Mouse (Mus musculus) lung, postnatal 0 days (tissue): ENCODE measurements around the gene Pla2g15. TPM values are rescaled to one million over a fixed set of nuclear protein-coding genes. Genes with fewer than 3 reads are reported as not detected.

Source experiments
- ATAC-seq: fragments of 200-750 bp; cut with Nextera tagmentation; 2 replicates; pipeline ENCODE4 v1.8.0; 2017; ENCODE audit warnings: moderate library complexity
- DNase-seq: peaks from one replicate; pipeline ENCODE4 v3.0.0-alpha.2; 2016; ENCODE audit warnings: low spot score
- H3K27ac ChIP-seq: fragments of 300-500 bp; sonication (generic); 2 replicates; pipeline ENCODE4 v1.5.1; 2014; ENCODE audit warnings: antibody characterized with exemption, mild to moderate bottlenecking, low read length, mixed read lengths
- H3K27me3 ChIP-seq: fragments of 300-500 bp; sonication (generic); replicated peaks from 2 replicates; pipeline ENCODE4 v1.6.1; 2014; ENCODE audit warnings: low read length, mixed read lengths; ENCODE audit not compliant: insufficient read depth
- H3K36me3 ChIP-seq: fragments of 300-500 bp; sonication (generic); 2 replicates; pipeline ENCODE4 v1.6.1; 2014; ENCODE audit warnings: low read length, mixed read lengths; ENCODE audit not compliant: insufficient read depth
- H3K4me1 ChIP-seq: fragments of 300-500 bp; sonication (generic); 2 replicates; pipeline ENCODE4 v1.6.1; 2014; ENCODE audit warnings: antibody characterized with exemption, low read depth, low read length, mixed read lengths; ENCODE audit not compliant: insufficient read depth
- H3K4me2 ChIP-seq: fragments of 300-500 bp; sonication (generic); replicated peaks from 2 replicates; pipeline ENCODE4 v1.6.1; 2014; ENCODE audit warnings: low read depth, mild to moderate bottlenecking, low read length, moderate library complexity, mixed read lengths
- H3K4me3 ChIP-seq: fragments of 300-500 bp; sonication (generic); 2 replicates; pipeline ENCODE4 v1.5.1; 2014; ENCODE audit warnings: low read depth, low read length
- H3K9ac ChIP-seq: fragments of 300-500 bp; sonication (generic); replicated peaks from 2 replicates; pipeline ENCODE4 v1.6.1; 2014; ENCODE audit warnings: low read depth, mild to moderate bottlenecking
- H3K9me3 ChIP-seq: fragments of 300-500 bp; sonication (generic); 2 replicates; pipeline ENCODE4 v1.6.1; 2016; ENCODE audit warnings: low read length, mixed read lengths
- CTCF ChIP-seq: IDR thresholded peaks from 2 replicates; pipeline ENCODE4 v1.5.1; 2016; ENCODE audit warnings: antibody characterized with exemption, mild to moderate bottlenecking
- EP300 ChIP-seq: IDR thresholded peaks from 2 replicates; pipeline ENCODE4 v1.6.1; 2016; ENCODE audit warnings: antibody characterized with exemption, mild to moderate bottlenecking, control low read depth
- WGBS: fragments of 180-500 bp; shearing (Covaris S2); extraction: QIAGEN DNeasy Blood & Tissue Kit; methylation state at CpG from one replicate; pipeline ENCODE4 v1.1.7; 2014; 5-methylcytosine and 5-hydroxymethylcytosine counted together
- polyA plus RNA-seq: library from polyadenylated mRNA; unstranded; fragments of >200 nt; fragmentation: Nextera tagmentation; extraction: Ambion mirVana; gene quantifications from 2 replicates; pipeline ENCODE4 v1.2.1, GENCODE M21; 2015

The Pla2g15 gene
- polyA plus RNA-seq, 1 experiment from 2014 or later, result 10.8 TPM

DNA sequence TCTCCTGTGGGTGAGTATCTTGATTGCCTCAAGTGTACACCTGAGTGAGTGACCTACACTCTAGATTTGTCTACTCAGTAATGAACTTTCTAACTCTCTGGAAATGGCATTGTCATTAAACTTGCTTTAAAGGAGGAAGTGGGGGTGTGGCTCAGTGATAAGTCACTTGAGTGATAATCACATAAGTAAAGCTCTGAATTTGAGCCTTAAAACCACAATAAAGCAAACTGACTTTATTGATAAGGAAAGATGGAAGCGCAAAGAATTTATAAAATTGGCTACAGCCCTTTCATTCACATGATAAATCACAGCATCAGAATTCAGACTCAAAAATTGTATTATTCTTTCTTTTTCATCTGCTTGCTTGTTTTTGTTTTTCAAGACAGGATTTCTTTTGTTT lies 7.2 kb downstream of the Pla2g15 start:
- Histone ChIP-seq H3K9ac (no peak overlapping the region), H3K9me3 (no peaks in the 10 kb centered on the region), H3K4me3 (no peak overlapping the region), H3K4me2 (no peak overlapping the region), H3K27ac (no peak overlapping the region), H3K36me3 (peaks cover 4% of the 10 kb centered on the region; the same call in 1 of the 2 replicates), H3K27me3 (no peaks in the 10 kb centered on the region), H3K4me1 (no peaks in the 10 kb centered on the region)
- no peak for ATAC-seq
- DNase-seq, result no peak
- 91% methylated on average over 1 of the region's 1 CpGs for WGBS
- TF ChIP-seq EP300, result no peak
- TF ChIP-seq CTCF, result no peak

DNA sequence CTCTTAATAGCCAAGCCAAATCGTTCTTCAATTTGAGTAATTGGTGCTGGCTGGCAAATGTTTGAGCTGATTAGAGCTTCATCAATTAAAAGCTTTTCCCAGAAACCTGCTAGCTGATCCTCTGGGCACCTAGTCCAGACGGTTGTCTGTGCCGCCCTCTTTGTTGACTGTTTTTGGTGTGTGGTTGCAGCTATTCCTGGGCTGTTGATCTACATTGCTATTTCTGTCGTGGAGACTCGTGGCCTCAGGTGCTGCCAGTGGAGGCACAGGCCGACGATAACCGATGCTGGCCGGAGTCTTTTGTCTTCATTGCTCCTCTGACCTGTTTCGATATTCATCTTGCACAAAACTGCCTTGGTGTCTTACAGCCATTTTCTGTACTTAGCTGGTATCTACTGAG lies 8.2 kb downstream of the Pla2g15 start:
- 88% methylated on average over 10 of the region's 10 CpGs for WGBS
- TF ChIP-seq CTCF (no peak), EP300 (no peak)
- Histone ChIP-seq H3K9me3 (no peaks in the 10 kb centered on the region), H3K4me2 (no peak overlapping the region), H3K36me3 (peaks cover 12% of the 10 kb centered on the region; the same call in 1 of the 2 replicates), H3K4me1 (no peaks in the 10 kb centered on the region), H3K27me3 (no peaks in the 10 kb centered on the region), H3K9ac (no peak overlapping the region), H3K27ac (no peak overlapping the region), H3K4me3 (no peak overlapping the region)
- no peak for DNase-seq
- no peak for ATAC-seq

DNA sequence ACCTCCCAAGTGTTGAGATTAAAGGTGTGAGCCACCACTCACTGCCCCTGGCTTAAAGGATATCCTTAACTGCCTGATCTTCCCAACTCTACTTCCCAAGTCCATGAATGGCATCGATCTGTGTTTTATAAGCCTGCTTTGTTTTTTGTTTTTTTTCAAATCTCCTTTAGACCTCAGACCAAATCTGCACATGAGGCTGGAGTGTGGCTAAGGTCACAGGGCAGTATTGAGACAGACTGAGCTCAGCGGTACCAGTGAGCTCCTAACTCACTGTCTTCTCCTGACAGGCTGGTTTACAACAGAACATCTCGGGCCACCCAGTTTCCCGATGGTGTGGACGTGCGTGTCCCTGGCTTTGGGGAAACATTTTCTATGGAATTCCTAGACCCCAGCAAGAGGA lies 9.7 kb downstream of the Pla2g15 start:
- WGBS, result 84% methylated on average over 6 of the region's 6 CpGs

DNA sequence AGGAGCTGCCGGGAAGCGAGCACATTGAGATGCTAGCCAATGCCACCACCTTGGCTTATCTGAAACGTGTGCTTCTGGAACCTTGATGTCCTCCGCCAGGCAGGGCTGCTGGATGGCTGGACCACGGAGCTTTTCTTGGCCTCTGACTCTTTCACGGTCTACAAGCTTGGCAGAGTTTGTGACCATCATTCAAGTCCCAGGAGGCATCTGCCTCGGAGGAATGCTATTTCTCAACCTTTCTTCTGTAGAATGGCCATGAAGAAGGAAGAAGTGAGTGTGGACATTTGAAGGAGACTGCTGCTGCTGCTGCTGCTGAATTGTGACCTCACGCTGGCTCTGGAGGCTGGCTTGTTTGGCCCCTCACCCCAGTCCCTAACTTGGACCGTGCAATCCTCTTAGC lies 13.1 kb downstream of the Pla2g15 start:
- Histone ChIP-seq H3K9me3 (no peaks in the 10 kb centered on the region), H3K4me3 (no peak overlapping the region), H3K9ac (no peak overlapping the region), H3K27ac (no peak overlapping the region), H3K4me1 (no peaks in the 10 kb centered on the region), H3K4me2 (no peak overlapping the region), H3K27me3 (no peaks in the 10 kb centered on the region), H3K36me3 (peaks cover 13% of the 10 kb centered on the region; the same call in 1 of the 2 replicates)
- ATAC-seq (no peak), DNase-seq (no peak)
- WGBS, result 85% methylated on average over 9 of the region's 9 CpGs
- no peak for TF ChIP-seq CTCF
- no peak for TF ChIP-seq EP300

More for the DNA sequence above, 9.7 kb downstream of the Pla2g15 start:
- Histone ChIP-seq H3K9me3 (no peaks in the 10 kb centered on the region), H3K4me2 (no peak overlapping the region), H3K27ac (no peak overlapping the region), H3K9ac (no peak overlapping the region), H3K4me1 (no peaks in the 10 kb centered on the region), H3K4me3 (no peak overlapping the region), H3K27me3 (no peaks in the 10 kb centered on the region), H3K36me3 (peaks cover 16% of the 10 kb centered on the region; the same call in 1 of the 2 replicates)
- TF ChIP-seq CTCF (no peak), EP300 (no peak)
- DNase-seq (no peak), ATAC-seq (no peak)

DNA sequence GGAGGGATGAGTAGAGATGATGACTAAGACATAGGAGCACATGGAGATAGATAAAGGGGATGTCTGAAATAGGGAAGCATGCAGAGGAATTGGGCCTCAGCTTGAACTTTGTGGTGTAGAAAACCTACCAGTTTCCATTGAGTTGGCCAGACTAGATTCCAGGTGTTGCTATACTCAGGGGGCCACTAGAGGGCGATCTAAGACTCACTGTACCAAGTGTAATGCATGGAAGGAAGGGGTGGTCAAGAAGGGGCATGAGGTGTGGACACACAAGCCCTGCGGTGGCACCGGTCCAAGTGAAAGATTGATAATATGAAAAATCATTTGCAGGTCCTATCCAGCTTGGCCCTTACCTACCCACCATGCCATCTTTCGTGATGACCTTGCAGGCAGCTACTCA lies 15.3 kb downstream of the Pla2g15 start:
- H3K9me3 ChIP-seq, result no peaks in the 10 kb centered on the region
- peak; percentile 79 for DNase-seq
- H3K27me3 ChIP-seq, result no peaks in the 10 kb centered on the region
- 33% methylated on average over 4 of the region's 4 CpGs for WGBS
- no peaks in the 10 kb centered on the region for H3K4me1 ChIP-seq
- no peak overlapping the region for H3K4me2 ChIP-seq
- TF ChIP-seq EP300 (no peak), CTCF (peak; percentile 95)
- H3K9ac ChIP-seq, result no peak overlapping the region
- H3K36me3 ChIP-seq, result peaks cover 13% of the 10 kb centered on the region; the same call in 1 of the 2 replicates
- no peak overlapping the region for H3K4me3 ChIP-seq
- no peak for ATAC-seq
- H3K27ac ChIP-seq, result no peak overlapping the region

DNA sequence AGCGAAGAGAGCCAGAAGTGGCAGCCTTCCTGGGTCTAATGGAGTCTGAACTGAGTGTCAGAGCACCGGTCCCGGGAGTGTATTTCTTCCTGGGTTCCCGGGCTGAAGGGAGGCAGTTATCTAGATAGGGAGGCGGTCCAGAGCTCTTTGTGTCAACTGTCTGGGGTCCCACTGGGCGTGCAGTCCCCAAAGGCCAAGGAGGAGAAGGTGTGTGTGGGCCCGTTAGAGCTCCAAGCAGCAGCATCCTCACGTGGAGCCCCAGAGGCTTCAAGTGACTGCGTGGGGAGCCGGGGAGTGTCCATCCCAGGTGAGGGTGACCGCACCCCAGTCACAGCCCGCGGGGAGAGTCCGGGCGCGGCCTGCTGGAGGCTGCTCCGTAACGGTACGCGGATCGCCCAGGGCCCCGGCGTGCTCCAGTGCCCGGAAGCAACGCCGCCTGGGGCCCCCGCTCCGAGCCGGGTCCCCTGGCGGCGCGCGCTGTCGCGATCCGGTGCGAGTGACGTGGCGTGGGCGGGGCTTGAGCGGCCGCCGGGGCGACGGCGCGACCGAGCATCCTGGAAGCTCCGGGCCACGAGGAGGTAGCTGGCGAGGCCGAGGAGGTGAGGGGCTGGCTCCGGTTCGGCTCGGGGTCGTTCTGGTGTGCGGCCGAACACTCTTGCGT lies 18.3 kb downstream of the Pla2g15 start, which contains the start of gene Slc7a6:
Slc7a6 (plus strand) TSS at position 502 of the 661 bp plus-strand sequence.
- Histone ChIP-seq H3K9ac (peak within 1 kb of the TSS; percentile 63), H3K9me3 (no peaks in the 10 kb centered on the region), H3K36me3 (peaks cover 4% of the 10 kb centered on the region; the same call in 1 of the 2 replicates), H3K4me2 (peak within 1 kb of the TSS; percentile 96), H3K4me1 (no peaks in the 10 kb centered on the region), H3K27me3 (no peaks in the 10 kb centered on the region), H3K4me3 (peak within 1 kb of the TSS; percentile 75), H3K27ac (peak within 1 kb of the TSS; percentile 70)
- WGBS, result 0% methylated on average over 40 of the region's 59 CpGs
- TF ChIP-seq EP300 (no peak), CTCF (peak; percentile 37)
- DNase-seq, result peak; percentile 88
- ATAC-seq, result peak; percentile 90
